Mouse (Mus musculus) adrenal gland, postnatal 14 days (tissue): ENCODE measurements around the gene Adamts14. TPM values are rescaled to one million over a fixed set of nuclear protein-coding genes. Genes with fewer than 3 reads are reported as not detected.

Source experiments
- DNase-seq: peaks from one replicate; pipeline ENCODE4 v3.0.0; 2021; ENCODE audit warnings: mixed read lengths
- total RNA-seq: library from RNA; stranded (reverse); gene quantifications from 2 replicates; pipeline ENCODE4 v1.2.3, GENCODE M21; 2021

The Adamts14 gene
- total RNA-seq, 1 experiment from 2014 or later: 3.0 TPM

DNA sequence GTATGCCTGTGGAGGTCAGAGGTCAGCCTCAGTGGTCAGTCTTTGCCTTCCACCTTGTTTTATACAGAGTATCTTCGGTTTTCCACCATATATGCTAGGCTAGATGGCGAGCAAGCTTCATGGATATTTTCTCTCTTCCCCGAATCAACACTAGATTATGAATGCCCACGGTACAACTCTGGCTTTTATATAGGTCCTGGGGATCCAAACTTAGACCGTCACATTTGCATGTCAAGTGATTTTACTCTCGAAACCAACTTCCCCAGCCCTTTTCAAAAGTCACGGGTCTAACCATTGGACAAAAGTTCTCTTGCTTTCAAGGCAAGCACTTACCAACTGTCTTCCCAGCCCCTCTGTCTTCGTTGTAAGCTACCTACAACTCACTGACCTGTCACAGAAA lies 94.6 kb downstream of the Adamts14 start:
- no peak for DNase-seq

DNA sequence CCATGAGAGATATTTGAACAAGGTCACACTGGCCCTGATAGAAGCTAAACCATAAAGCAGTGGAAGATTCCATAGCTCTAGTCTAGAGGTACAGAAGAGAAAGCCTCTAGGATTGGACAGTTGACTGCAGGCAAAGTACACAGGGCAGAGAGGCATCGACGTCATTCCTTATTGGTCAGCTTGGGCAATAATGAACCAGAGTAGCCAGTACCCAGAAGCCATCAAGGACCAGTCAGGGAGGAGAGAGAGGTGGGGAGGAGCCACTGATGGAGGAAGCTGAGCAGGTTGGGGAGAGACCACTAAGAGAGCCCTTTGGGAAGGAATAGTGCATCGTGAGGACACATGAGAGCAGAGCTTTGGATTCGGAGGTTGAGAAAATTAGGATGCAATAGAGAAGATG lies 95.5 kb downstream of the Adamts14 start:
- no peak for DNase-seq

DNA sequence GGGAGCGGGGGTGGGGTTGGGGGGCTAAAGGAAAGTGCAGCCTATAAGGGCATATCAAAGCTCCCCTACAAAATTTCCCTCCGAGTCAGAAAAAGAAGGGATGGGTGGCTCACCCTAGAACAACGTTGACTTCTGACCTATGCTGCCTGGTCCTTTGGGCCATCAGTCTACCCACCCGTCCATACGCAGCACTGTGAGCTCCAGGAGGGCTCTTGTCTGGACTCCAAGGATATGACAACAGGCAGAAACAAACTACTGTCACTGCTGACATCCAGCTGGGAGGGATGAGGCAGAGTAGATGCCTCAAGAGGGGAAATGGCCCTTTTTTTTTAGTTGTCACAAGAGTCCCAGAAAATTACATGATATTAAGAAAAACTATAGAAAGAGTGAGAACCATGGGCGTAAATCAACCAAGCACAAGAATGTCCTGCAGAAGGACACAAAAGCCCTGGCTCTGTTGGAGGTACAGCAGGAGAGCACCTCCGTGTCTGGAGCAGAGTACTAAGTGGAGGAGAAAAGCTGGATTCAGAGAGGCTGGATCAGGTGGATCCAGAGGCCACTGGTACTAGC lies 96.9 kb downstream of the Adamts14 start:
- DNase-seq: no peak

DNA sequence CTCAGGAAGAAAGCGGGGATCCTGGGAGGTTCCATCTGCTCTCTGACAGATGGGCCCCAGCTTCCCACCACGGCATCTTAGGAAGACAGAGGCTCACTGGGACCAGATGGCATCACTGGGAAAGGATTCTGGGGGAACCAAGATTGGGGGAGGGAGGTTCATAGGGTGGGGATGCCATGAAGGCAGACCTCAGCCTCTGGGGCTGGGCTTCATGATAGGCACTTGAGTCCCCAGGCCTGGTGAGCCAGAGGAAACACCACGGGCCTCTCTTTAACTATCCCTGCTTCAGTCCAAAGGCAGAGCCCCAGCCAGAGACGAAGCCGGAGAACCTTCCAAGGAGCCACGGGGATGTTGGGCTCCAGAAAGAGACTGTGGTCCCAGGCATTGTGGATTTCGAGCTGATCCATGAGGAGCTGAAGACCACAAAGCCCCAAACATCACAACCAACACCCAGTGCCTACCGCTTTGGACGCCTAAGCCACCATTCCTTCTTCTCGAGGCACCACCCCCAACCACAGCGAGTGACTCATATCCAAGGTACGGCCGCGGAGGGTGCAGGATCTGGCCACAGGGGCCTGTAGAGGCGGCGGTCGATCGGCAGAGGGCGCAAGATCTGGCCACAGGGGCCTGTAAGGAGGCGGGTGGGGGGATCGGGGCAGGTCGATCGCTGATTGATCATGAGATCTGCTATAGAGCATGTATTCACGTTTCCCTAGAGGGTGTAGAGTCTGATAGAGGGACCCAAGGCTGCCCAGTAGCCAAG lies 97.6 kb downstream of the Adamts14 start:
- peak; percentile 54 for DNase-seq

DNA sequence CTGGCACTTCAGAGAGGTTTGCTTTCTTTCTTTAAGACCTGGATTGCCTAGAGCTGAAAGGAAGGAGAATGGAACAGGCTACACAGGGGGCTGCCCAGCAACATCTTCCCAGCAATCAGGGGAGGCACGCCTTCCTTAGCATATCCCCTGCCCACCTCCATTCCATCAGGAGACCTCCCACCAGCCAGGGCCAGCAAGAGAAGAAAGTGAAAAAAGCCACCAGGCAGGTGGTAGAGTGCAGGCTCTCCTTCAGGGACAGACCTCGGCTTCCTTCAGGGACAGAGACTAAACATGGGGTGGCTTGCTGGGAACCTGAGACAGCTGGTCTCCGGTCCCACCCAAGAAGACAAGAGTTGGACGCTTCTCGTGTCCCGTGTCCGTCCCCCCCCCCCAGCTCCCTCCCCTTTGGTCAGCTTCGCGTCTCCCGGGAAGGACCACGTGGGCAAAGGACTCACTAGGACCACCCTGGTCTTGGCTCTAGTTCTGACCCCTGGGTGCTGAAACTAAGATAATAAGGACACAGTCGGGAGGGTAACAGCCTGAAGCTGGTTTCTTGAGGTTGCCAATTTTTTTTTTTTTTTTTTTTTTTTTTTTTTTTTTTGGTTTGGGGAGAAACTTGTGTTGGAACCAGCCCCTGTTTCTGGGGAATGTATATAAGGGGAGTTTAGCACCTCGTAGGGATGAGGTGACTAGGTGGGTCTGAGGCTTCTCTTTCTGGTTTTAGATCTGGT lies 98.4 kb downstream of the Adamts14 start:
- no peak for DNase-seq

DNA sequence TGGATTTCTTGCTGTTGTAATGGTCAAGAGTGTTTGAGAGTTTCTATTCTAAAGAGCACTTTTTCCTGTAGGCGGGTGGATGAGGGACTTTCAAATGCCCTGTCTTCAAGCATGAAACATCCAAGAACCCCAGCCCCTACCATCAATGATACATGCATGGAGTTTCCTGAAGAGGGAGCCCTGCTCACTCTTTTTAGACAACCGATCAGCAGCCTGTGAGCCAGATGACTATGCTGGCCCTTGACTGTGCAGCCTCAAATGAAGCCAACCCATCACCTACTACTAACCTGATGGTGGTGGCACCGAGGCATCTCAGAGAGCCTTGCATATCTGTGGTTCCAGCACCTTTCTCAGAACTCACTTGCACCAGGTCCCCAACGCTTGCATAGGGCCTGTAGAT lies 100.7 kb downstream of the Adamts14 start:
- no peak for DNase-seq

DNA sequence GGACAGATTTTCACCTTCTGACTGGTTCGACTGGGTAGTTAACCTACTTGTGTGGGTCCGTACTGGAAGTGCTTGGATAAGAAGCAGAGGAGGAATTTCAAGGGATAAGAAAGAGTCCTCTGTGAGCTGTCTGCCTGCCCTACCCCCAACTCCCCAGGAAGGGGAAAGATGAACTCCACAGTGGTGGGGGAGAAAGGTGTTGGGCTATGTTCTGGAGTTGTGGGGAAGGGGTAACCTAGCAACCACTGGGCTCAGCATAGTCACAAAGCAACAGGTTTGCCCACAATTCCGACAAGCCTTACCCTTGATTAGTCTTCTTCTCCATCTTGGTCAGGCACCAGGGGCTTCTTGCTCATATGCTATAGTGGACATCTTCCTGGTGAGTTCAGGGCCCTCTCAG lies 101.6 kb downstream of the Adamts14 start, which contains the start of gene Tbata:
Tbata (plus strand) TSS at position 301 of the 400 bp plus-strand sequence.
- no peak for DNase-seq

DNA sequence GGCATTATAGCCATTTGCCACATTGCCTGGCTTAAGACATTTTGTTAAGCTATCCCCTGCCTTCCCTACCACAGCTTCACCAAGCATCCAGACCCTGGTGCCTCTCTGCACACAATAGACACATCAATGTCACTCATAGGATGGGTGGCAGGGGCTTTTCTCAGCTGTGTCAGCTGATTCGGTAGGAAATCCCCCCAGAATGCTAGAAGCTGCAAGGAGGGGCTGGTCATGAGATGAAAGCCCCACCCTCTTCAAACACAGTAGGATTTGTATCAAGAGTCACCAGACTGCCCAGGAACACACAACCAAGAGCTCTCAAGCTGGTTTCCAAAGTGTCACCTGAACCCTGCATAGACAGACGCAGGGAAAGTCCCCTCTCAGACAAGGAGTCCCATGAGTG lies 104.8 kb downstream of the Adamts14 start:
- no peak for DNase-seq

DNA sequence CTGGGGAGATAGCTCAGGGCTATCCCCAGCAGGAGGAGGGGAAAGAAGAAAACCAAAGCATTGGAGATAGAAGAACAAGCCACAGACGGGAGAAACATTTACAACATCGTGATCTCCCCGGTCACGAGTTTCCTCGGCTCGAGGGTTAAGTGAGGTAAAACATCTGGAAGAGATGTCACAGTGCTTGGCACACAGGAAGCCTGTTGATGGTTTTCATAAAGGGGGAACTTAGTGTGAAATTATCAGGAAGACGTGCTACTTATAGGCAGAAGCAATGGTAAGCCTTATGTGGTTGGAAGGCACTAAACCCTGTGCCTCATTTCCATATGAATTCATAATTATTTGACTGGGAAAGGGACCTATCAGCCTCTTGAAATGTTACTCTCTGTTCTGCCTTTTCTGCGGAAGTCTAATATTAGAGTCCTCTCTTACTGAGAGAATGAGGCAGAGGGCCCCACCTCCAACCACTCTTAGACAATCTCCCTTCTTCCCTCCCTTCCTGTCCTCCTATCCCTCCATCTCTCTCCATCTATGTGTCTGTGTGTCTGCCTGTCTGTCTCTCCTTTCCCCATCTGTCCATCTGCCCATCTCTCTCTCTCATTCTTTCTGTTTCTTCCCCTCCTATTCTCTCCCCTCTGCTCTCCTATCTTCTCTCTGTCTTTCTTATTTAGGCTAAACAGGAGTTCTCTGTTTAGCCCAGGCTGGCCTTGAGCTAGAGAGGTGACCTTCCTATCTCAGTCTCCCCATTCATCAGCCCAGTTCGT lies 105.7 kb downstream of the Adamts14 start:
- no peak for DNase-seq

DNA sequence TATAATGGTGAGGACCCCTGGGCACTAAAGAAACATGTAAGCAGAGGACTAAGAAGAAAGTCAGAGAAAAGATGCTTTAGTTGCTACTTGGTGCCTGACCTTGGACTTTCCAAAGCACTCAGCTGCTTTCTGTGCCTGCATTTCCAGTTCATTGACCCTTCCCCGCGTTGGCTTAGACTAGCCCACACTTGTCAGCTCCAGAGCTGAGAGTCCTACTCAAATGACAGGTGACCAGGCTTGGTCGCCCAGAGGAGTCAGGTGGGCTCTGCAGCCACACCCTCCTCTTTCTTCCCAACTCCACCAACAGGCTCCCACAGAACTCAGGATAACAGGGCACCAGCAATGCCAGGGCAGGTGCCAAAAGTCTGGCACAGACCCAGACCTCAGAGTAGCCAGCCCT lies 110.9 kb downstream of the Adamts14 start:
- peak; percentile 35 for DNase-seq

DNA sequence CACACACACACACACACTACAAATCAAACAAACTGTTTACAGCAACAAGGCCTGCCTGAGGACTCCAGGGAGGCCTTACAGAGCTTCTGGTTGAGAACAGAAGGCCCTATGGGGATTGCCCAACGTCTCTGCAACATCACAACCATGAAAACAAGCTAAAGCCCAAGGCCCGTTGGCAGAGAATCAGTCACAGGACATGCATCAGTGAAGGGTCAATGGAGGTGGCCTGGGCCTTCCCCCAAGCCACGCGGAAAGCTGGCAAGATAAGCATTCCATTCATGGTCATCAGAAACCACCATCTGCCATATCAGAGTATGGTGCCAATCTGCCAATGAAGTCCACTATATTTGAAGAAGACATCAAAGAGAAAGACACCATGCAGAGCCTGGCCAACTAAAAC lies 112.6 kb downstream of the Adamts14 start:
- DNase-seq: peak; percentile 79

DNA sequence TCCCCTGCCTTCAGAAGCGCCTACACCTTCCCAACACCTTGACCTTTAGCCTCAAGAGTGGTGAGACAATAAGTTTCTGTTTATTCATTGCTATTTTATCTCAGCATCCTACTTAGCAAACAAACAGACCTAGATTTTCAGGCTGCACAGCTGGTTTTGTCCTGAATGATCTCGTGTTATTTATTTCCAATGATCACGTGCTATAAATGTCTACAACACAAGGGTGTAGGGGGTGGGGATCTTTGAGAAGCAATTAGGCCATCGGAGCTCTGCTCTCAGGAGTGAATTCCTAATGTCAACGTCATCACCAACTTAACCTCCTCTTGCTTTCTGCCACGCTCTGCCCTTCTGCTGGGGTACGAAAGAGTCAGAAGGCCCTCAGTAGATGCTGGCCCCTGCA lies 113.1 kb downstream of the Adamts14 start:
- DNase-seq: no peak

DNA sequence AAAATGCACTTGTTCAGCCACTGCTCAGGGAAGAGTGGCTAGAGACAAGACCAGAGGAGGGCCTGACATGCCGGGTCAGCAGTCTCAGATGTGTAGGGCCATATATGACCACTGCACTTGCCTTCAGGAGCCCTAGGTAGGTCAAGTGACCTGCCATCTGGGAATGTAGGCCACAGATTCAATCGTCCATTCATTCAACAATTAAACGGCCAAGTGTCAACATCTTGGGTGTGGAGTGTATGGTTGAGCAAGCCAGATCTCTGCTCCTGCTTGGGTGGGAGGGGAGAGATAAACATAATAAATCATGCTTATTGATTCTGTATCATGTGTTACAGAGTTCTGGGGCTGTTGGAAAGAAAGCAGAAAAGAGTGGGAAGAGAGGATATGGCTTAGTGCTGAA lies 114.6 kb downstream of the Adamts14 start:
- no peak for DNase-seq

DNA sequence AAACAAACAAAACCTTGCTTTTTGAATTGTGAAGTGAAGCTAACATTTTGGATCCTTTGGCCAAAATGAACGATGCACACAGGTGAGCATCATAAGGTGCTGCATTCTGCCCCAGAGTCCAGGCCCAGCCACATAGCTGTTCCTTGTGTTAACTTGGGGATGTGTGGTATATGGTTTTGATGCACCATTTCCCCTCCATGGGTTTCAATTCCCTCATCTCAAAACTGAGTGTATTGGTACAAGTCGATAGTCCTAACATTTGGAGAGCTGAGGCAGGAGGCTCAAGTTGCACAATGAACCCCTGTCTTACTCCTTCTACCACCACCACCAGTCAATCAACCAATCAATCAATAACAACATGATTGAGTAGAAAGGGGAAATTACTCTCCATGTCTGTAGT lies 116.8 kb downstream of the Adamts14 start:
- DNase-seq: no peak

DNA sequence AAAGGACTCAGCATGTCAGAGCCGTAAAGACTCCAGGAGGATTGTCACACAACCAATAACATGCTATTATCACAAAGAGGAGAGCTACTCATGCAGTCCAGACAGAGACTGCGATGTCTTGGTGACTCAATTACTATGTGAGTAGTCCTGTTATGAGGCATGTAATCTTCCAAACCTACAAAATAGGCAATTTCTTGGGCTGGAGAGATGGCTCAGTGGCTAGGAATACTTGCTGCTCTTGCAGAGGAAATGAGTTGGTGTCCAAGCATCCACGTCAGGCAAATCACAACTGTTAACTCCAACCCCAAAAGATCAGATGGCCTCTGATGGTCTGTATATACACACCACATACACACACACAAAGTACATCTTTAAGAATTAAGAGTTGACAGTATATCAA lies 117.6 kb downstream of the Adamts14 start:
- no peak for DNase-seq

DNA sequence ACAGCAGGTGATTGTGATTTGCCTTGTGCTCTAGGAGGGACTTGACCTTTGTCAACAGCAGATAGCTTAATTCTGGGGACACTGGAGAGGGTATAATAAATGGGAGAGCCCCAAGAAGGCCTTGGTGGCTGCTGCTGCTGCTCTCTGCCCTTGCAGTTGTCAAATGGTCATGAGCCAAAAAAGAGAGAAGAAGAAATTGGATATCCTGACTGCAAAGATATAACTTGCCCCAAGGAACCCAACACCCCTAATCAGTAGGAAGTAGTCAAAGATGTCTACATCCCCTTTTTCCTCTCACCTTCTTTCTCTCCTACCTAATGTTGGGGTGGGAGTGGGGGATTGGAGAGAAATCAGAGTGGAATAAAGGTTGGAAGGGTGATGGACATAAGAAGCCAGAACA lies 121.1 kb downstream of the Adamts14 start:
- no peak for DNase-seq

DNA sequence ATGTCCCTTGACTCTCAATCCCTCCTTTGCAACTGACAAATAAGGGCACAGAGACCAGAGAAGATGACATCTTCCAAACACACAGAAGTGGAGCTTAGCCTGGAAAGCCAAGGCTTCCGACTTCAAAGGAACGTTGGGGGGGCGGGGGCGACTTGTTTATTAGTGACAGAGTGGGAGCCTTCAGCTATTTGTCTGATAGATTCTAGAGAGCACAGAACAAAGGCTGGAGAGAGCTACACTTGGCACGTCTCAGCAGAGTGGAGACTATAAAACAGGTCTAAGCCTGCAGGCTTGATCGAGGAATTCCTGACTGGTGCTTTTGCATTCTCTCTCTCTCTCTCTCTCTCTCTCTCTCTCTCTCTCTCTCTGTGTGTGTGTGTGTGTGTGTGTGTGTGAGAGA lies 122.6 kb downstream of the Adamts14 start:
- DNase-seq: peak; percentile 73

DNA sequence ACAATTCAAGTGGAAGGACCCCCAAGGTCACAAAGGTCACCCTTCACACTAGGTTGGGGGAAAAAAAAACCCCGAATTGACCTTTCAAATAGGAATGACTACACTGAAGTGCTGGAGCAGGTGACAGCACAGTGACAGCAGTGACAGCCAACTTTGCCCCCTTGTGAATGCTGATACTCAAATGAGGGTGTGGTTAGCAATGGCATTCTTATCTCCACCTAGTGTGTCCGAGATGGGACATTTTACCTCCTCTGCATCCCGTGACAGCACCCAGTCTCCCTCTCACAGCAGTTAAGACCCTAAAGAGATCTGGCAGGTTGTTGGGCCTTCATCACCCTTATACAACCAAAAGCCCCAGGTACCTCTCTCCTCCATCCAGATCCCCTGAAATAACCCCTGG lies 123.8 kb downstream of the Adamts14 start:
- DNase-seq: no peak

DNA sequence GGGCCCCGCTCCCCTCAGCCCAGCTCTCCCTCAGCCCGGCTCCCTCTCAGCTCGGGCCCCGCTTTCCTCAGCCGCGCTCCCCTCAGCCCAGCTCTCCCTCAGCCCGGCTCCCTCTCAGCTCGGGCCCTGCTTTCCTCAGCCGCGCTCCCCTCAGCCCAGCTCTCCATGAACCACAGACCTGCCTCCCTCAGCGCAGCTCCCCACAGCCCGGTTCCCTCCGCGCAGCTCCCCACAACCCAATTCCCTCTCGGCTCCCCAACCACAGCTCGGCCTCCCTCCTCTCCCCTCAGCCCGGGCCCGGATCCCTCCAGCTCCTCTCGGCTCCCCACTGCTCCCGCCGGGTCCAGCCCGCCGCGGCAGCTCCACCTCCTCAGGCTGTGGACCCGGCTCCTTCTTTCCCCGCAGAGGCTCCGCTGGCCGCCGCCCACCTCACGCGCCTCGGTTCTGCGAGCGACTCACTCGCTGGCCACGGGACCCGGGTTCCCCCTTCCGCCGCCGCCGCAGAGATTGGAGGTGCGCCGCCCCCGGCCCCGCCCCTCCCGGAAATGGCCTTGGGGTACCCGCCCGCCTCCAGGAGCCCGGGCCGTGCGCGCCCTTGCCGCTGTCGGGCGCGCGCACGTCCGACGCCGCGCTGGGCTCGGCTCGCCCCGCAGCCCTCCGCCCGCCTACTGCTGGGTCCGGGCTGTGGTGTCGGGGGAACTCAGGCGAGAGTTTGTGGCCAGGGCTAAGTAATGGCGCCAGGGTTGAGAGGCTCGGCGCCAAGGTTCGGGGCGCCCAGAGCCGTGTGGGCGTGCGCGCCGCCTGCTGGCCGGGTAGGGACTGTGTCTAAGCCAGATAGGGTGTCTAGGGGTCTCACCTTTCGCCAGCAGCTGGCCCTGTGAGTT lies 125.8 kb downstream of the Adamts14 start, which contains the start of gene Sgpl1:
Sgpl1 (minus strand) TSS at position 547 of the 884 bp plus-strand sequence.
- DNase-seq: peak; percentile 97
